Mouse (Mus musculus): ENCODE results near the gene Lrrc28.
"Not testable (repeated sequence)": the region's sequence is repeated elsewhere in the genome, so short reads cannot be mapped to it uniquely, and the experiment has no call there.

Lrrc28 gene

DNA sequence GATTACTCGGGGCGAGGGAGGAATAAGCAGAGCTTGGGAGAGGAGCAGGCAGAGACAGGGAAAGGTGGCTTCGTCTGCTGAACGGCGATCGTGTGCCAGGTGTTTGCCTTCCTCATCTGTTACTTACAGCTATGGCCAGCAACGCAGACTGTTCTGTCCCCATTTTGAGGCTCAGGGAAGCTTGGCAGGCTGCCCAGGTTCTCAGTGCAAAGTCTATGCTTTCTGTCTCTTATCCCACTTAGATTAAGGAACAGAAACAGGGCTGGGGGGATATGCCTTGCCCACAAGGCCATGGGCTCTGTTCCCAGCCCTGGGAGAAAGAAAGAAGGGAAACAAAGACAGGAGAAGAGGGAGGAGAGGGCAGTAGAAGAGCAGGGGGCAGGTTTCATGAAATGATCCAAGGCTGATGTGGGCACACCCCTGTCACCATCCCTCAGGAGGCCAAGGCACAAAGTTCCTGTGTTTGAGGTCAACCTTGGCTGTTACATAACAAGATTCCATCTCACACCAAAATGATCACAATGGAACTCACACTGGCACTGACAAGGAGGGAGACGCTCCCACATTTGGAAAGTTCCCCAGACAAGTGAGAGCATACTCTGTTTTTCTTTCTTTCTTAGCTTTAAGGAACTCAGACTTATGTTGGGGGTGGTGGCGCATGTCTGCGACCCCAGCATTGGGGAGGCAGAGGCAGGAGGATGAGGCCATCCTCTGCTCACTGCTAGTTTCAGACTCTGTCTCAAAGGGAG, 116.8 kb downstream of the Lrrc28 start:
- DNase-seq, result no peak

DNA sequence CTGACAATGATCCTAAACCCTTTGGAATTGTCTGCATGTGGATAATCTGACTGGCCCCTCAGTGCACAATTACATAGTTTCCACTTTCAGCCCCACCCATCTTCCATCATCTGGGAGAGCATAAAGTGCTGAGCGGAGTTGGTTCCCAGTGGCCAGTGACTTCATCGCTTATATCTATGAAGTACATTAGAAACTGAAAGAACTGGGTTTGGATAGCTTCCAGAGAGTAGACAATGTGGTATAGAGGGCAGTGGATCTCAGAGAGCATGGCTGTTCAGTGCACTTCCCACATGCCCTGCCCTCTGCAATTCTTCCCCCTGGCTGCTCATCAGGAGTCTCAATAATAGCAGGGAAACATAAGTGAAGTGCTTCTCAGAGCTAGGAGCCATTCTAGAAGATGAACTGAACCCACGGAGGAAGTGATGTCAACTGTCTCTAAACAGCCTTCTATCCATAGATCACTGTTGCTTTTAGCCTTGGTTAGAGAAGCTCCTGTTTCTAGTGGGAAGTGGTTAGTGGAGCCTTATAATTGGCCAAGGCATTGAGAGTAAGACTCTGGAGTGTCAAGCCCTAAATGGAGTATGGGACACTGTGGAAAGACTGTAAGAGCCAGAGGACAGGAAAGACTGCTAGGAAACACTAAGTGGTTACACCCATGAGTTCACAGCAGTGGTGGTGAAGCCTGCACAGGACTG, 119.0 kb downstream of the Lrrc28 start:
- no peak for DNase-seq

DNA sequence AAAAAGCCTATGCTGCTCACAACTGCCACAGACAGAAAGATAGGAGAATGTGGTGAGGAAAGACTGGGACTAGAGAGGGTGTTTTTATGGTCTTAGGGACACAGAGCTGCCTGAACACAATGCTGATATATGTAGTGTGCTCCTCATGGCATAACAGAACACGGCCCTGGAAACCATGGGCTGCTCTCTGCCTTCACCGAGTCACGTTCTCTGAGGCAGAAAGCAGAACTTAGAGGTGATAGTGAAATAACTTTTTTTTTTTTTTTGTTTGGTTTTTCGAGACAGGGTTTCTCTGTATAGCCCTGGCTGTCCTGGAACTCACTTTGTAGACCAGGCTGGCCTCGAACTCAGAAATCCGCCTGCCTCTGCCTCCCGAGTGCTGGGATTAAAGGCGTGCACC, 121.0 kb downstream of the Lrrc28 start:
- not testable (repeated sequence) for DNase-seq

DNA sequence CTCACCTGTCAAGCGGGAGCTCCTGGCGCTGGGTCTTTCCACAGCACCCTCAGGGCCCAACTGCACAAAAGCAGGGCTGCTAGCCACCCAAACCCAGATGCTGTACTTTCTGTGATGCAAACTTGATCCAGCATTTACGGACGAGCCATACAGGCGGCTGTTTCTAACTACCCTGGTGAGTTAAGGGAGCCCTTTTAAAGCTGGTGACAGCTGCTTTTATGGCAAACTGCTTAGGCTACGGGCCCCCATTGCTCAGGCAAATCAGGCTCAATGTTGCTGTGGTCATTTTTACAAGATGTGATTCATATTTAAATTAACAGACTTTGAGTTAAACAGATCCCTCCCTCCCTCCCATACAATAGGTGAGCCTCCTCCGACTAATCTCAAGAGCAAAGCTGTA, 121.7 kb downstream of the Lrrc28 start:
- no peak for DNase-seq

DNA sequence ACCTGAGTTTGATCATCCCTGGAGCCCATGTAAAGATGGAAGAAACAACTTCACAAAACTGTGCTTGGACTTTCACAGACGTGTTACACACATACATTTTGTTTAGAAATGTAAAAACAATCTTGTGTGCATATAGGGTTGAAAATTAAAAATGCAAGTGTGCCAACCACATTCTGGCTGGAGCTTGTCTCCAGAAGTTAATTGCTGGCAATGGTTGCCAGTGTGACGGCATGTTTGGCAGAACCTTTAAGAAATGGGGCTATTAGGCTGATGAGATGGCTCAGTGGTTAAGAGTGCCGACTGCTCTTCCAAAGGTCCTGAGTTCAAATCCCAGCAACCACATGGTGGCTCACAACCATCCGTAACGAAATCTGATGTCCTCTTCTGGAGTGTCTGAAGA, 123.3 kb downstream of the Lrrc28 start:
- DNase-seq, result not testable (repeated sequence)

DNA sequence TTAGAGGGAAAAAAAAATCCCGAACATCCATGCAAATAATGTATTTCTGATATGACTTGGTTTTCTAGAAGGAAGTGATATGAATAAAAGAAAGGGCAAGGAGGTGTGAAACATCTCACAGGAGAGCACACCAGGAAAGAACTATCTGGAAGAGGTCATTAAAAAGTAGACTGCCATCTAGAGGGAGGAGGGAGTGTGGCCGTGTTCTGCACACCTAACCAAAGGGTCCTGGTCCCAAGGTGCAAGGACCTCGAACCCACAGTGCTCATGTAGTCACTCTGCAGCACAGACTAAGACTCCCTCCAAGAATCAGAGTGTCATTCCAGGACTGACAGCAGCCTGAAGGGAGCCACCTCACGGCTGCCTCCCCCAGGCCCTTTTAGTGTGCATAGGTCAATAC, 124.1 kb downstream of the Lrrc28 start:
- DNase-seq, result peak; percentile 53 to 54

DNA sequence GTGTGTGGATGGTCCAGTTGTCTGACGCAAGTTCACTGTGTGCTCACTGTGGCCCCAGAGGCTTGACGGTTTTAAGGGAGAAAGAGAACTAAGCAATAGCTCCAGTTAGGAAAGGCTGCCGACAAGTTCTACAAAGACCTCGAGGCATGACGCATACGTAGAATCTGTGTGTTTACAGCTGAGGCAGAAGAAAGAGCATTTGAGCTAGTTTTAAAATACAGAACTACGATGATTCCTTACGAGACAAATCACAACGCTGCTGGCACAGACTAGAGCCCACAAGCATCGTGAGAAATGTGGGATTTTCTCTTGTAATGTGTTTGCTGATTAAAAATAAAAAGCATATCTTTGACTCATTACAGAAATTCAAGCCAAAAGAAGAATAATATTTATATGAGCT, 125.1 kb downstream of the Lrrc28 start:
- no peak for DNase-seq

DNA sequence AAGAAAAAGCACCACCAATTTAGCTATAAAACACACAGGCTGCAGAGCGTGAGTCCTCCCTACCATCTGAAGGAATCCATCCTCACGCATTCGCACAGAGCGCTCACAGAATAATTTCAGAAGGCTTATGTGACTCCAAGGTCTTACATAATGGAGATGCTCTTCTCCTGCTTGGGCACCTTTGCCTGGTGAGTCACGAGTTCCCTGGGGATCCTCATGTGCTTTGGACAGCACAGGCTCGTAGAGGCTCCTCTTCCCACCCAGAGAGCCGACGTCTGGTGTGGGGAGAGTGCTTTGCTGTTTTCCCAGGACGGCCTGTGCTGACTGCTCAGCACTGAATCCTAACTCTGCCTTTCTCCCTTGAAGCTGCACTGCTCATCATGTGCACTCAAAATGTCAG, 129.4 kb downstream of the Lrrc28 start:
- DNase-seq, result no peak

DNA sequence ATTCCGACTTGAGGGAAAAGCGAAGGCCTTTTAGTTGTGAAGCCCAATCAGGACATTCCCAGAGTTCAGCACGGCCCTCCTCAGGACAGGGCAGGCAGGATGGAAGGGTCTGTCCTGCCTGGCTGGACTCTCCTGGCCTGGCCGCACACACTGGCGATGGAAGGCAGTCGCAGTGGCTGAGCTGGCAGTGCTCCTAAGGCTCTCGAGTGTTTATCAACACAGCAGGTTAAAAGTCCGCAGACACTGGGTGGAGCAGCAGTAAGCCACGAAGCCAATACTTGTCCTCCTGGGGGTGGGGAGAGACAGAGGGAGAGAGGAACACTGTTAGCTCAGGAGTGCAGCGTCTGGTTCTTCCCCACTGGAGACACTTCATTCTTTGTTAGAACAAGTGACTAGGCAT, 130.2 kb downstream of the Lrrc28 start:
- DNase-seq, result no peak

DNA sequence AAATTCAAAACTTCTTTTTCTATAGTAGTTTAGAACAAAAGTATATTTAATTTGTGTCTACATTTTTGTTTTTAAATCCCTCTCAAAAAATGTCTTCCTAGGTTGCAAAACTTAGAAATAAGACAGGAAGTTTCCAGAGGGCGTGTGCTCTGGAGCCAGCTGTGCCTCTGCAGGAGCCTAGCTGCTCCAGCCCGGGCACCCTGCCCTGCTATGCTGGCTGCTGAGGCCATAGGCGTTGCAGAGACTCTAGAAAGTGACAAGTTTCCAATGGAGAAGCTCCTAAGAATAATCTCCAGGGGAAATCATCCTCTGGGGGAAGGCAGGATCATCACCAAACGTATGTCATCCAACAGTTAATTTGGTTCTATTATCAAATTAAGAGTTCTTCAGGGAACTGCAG, 130.7 kb downstream of the Lrrc28 start:
- no peak for DNase-seq

DNA sequence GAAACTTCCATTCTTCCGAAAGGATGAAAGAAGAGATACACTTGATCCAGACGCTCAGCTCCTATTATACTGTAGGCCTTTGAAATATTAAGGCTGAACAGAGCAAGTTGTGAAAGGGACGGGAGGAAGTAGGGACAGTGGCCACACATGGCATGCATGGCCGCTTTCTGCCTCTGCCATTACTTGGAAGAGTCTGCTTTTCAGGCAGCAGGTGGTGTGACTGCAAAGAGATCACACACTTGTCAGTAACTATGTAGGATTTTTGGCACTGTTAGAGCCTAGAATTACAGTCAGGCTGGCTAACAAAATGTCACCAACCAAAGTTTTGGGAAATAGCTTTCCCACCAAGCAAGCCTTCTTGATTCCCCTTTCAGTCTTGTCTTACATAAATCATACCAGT, 131.4 kb downstream of the Lrrc28 start:
- no peak for DNase-seq

DNA sequence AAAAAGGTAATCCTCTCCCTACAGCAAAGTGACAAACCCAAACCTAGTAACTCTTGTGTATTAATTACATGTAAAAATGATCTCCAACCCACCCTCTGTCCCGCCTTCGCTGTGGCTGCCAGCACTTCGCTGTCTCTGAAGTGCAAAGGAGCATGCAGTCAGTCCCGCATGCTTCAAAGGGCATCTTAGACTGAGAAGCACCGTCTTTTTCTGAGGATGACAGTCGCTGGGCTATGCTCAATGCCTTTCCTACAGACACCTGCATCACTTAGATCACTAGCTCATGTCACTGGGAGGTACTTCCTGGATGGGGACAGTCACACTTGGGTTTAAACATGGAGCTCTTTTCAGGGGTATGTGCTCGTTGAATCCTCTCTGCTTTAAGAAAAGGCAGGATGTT, 133.5 kb downstream of the Lrrc28 start:
- DNase-seq, result peak; percentile 30 to 42

DNA sequence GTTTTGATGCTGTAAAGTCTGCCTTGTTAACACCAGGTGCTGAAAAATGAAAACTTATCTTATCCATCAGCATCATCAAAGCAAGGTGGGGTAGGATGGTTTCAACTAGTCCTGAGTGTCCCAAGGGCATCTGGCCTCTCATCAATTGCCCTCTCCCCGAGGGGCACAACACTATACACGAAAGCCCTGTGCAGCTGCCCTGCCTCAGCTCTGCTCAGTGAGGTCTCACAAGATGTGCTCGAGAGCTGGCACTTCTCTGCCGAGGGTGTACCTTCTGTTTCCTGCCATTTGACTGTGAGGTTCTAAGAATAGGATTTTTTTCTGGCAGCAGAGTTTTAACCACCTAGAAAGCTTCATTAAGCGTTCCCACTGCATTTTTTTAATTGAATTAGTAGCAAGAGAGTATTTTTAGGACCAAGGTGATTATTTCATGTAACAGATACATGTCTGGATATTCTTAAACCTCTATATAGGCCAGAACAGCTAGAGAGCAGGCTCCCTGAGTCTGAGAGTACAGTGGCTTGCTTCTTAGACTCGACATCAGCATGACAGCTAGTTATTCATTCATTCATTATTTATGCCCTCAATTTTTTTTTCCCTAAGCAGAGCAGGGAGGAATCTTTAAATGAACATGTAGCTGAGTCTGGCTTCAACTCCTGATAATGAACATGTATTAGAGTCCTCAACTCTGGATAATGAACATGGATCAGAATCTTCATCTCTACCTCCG, 141.6 kb downstream of the Lrrc28 start:
- peak; percentile 60 to 72 for DNase-seq

DNA sequence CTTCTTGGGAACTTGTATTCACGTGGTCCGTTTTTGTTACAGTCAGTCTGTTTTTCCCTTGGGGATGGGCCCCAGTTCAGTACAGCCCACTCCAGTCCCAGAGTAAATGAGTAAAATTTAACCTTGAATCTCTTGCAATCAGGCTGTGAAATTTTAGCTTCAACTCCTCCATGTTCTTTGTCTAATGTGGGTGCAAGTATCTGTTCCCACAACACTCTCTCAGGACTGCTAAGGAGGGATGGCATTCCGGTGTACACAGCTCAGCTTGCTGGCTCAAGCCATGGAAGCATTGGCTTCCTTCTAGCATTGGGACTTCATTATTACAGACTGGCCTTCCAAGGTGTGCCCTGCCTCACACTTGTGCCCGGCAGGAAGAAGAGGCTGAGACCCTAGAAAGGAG, 142.4 kb downstream of the Lrrc28 start:
- DNase-seq, result no peak

DNA sequence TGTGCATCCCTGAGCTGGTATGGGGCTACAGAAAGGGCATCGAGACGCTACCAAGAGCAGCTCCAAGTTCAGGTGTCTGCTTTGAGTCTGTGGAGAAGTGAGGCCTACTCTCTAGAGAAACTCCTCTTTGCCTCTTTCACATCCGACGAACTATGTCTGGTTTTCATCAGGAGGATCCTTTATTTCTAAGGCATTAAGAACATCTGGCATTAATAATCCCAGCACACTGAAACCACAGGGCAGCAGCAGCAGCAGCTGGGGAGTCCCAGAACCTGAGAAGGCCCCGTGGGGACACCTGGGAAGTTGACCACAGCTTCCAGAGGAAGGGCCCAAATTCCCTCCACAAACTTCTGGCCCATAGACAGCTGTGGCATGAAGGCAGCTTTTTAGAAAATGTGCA, 144.2 kb downstream of the Lrrc28 start:
- no peak for DNase-seq

DNA sequence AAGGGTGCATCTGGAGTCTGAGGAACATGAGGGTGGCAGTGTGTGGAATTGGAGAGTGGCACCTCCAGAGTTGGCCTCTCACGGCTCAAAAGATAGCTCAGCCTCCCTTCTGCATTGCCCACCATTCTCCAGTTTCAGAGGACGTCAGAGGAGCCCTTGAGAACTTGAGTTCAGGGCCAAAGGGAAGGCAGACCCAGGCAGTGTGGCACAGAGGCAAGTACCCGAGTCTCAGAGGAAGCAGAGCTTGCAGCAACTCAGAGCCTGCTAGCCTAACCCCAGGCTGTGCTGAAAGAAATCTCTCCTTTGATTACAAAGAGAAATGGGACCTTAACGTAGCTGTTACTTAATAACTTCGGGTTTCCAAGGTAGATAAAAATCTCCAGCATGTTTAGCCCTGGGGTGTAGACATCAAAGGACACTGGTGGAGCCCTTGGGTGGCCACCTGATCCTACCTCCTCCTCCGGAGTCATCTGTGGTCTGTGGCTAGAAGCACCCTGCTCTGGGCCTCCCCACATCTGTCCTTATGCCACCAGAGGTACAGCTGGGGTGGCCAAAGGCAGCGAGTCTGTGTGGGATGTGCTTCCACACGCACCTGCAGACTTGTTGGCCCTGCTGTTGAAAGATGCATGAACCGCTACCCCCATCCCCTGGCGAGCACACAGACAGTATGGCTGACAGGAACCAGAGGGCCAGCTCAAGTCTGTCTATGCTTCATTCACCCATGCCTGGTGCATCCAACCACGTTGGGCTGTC, 144.8 kb downstream of the Lrrc28 start:
- DNase-seq, result peak; percentile 71 to 87

DNA sequence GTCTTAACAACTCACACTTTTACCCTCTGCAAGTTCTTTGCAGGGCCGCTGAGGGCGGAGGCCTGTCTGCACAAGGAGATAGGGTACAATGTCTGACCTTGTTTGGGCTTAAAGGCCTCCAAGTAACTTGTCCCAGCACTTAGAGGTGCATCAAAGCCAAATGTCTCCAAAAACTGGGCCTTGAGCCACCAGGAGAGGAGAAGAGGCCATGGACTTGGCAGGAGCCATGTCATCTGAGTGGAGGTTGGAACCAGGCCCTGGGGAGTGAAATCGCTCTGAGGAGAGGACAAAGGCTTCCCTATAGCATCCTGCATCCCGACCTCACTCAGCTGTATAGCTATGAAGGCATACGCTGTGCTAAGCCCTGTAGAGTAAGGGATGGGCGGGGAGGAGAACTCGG, 145.6 kb downstream of the Lrrc28 start:
- no peak for DNase-seq

DNA sequence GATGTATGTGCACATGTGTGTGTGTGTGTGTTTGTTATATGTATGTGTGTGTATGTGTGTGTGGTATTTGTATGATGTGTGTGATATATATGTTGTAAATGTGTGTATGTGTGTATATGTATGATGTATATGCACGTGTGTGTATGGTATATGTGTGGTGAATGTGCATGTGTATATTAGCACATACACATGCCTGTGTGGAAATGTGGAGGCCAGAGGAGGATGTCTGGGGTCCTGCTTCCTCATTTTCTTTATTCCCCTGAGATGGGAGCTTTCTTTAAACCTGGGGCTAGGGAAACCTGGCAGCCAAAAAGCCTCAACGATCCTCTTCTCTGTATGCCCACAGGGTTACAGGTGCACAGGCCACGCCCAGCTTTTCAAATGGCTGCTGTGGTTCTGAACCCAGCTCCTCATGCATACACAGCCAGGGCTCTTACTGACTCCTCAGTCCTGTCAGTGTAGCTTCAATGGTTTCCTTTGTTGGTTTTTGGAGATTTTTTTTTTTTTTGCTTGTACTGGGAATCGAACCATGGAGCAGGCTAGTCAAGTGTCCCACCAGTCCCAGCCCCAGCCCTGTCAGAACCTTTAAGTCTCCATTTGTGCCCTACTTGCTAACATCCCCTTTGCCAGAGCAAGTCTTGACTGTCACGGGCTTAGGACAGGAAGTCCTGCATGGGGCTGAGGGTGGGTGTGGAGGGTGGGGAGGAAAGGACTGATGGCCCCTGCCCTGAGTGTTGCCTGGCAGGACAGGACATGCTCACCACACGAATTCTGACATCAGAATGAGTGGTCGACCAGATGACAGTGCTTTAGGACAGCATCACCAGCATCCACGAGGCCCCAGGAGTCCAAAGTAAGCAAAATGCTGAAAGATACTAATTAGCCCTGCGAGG, 151.0 kb downstream of the Lrrc28 start:
- DNase-seq, result peak; percentile 44 to 68

DNA sequence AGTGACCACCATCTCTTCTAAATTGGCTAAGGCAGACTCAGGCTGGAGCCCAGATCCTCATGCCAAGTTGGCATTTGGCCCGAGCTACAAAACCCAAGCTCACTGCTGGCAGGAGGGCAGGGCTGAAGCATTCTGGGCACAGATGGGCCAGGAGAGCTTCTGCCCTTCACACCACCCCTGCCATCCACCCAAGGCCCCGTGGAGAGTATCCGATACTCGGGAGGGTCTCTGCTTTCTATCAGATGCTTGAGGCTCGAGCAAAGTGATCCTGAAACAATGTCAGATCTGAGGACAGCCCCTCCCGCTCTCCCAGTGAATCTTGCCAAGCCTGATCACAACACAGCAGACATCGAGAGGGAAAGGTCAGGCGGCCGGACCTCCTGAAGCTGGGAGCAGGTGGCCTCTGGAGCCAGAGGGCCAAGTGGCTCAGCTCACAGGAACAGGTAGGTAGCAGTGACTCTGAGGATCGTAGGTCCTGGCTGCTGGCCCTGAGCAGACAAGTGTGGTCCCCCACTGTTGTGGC, 157.1 kb downstream of the Lrrc28 start:
- no peak for DNase-seq

DNA sequence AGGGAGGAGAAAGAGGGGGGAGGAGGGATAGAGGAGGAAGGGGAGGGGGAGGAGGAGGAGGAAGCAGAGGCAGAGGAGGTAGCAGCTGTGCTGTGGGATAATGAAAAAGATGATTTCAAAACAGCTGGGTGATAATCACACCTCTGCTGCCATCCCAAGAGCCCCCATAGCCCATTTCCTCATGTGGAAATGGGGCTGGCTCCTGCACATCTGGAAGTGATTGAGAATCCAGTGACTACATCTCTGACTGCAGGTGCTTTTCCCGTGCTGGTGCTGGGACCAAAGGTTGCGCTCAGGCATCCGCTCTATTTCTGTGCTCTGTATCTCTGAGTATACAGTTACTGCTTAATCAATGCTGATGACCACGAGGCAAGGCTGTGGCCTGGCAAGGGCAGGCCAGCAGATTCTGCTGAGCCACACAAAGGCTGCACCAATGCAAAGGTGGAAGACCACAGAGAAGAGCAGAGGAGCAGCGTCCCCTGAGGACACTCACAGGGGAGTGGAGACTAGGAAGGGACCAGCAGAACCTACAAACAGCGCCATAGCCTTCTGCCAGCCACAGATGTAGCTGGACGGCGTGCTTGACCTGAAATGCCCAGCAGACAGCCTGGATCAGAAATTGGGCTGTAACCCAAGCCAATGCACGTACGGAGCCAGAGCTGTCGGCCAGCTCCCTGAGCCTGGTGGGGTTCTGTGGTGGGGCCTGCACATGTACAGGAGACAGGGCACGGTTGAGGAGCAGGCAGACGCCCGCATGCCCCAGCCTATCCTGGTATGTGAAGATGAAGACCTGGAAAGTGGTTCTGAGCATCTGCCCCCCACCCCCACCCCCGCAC, 157.9 kb downstream of the Lrrc28 start:
- no peak for DNase-seq

DNA sequence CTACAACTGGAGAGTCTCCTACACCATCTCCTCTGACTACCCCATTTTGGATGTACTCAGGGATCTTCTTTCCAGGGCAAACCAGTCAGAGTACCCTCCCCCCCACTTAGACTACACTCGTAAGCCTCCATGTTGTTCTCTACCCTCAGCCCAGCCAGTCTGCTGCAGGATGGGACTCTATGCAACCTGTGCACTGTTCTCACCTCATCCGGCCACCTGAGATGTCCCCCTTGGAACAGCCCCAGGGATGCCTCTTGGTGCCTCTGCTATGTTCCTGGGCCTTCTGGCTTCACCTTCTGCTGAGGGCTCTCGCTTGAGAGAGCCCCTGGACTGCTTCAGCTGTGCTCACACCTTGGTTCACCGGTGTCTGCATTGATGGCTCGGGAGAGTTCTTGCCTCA, 158.7 kb downstream of the Lrrc28 start:
- DNase-seq, result no peak
